Mouse (Mus musculus) lung, postnatal 4 days (tissue): ENCODE measurements at regions not wholly inside any gene's neighbourhood (a gene's known extent, or its start where the extent isn't known, plus 50 kb on each side); places are given as distances from the start of the nearest gene placed in this dataset.
A peak's percentile ranks its signal among the peaks of the same experiment; 100 is the strongest.

Experiments used
- DNase-seq, 2 experiments: peaks; one replicate each; pipeline ENCODE4 v3.0.0; 2021

- no peak for DNase-seq
Measured at GRCm38 (mm10) chr2:116808554-116808953, 69.9 kb upstream of the Tmco5 start.

- DNase-seq, result no peak
Measured at GRCm38 (mm10) chr2:116810116-116810515, 68.4 kb upstream of the Tmco5 start.

- DNase-seq, result peak in 1 of 2 experiments; percentile 29
Measured at GRCm38 (mm10) chr2:116812869-116813558, 65.5 kb upstream of the Tmco5 start.

- no peak for DNase-seq
Measured at GRCm38 (mm10) chr2:116813559-116813895, 65.0 kb upstream of the Tmco5 start.

- no peak for DNase-seq
Measured at GRCm38 (mm10) chr2:116817134-116817533, 61.4 kb upstream of the Tmco5 start.

GRCm38 (mm10) chr2:116817561-116817960 is 60.9 kb upstream of the Tmco5 start:
- no peak for DNase-seq

GRCm38 (mm10) chr2:116818550-116818949 is 59.9 kb upstream of the Tmco5 start:
- no peak for DNase-seq

GRCm38 (mm10) chr2:116819016-116819687 is 59.3 kb upstream of the Tmco5 start:
- no peak for DNase-seq

GRCm38 (mm10) chr2:116820831-116821745 is 57.4 kb upstream of the Tmco5 start:
- no peak for DNase-seq
